Mouse (Mus musculus) forebrain, embryonic 15.5 days (tissue): ENCODE data around the gene Tpcn2. TPM values are rescaled to one million over a fixed set of nuclear protein-coding genes. Genes with fewer than 3 reads are reported as not detected.

Experiments used
- ATAC-seq: fragments of 200-750 bp; cut with Nextera tagmentation; replicated peaks from 2 replicates; pipeline ENCODE4 v1.8.0; 2017; ENCODE audit warnings: mild to moderate bottlenecking, moderate TSS enrichment, moderate library complexity
- H3K27ac ChIP-seq: fragments of 300-500 bp; sonication (generic); replicated peaks from 2 replicates; pipeline ENCODE4 v1.5.1; 2015; ENCODE audit warnings: mild to moderate bottlenecking, inconsistent platforms
- H3K27me3 ChIP-seq: fragments of 300-500 bp; sonication (generic); 2 replicates; pipeline ENCODE4 v1.6.1; 2015; ENCODE audit warnings: inconsistent platforms
- H3K36me3 ChIP-seq: fragments of 300-500 bp; sonication (generic); 2 replicates; pipeline ENCODE4 v1.6.1; 2015; ENCODE audit warnings: mild to moderate bottlenecking, inconsistent platforms
- H3K4me1 ChIP-seq: fragments of 300-500 bp; sonication (generic); 2 replicates; pipeline ENCODE4 v1.6.1; 2015; ENCODE audit warnings: inconsistent platforms
- H3K4me2 ChIP-seq: fragments of 300-500 bp; sonication (generic); replicated peaks from 2 replicates; pipeline ENCODE4 v1.6.1; 2015; ENCODE audit warnings: mild to moderate bottlenecking, inconsistent platforms
- H3K4me3 ChIP-seq: fragments of 300-500 bp; sonication (generic); 2 replicates; pipeline ENCODE4 v1.5.1; 2015; ENCODE audit warnings: mild to moderate bottlenecking, inconsistent platforms
- H3K9ac ChIP-seq: fragments of 300-500 bp; sonication (generic); replicated peaks from 2 replicates; pipeline ENCODE4 v1.6.1; 2015; ENCODE audit warnings: mild to moderate bottlenecking, inconsistent platforms
- H3K9me3 ChIP-seq: fragments of 300-500 bp; sonication (generic); 2 replicates; pipeline ENCODE4 v1.6.1; 2016; ENCODE audit warnings: inconsistent platforms
- WGBS: fragments of 180-500 bp; shearing (Covaris S2); methylation state at CpG from one replicate; pipeline ENCODE4 v1.1.7; 2015; ENCODE audit warnings: mixed read lengths; 5-methylcytosine and 5-hydroxymethylcytosine counted together
- polyA plus RNA-seq: library from polyadenylated mRNA; unstranded; fragments of >200 nt; fragmentation: Nextera tagmentation; extraction: Ambion mirVana; gene quantifications from 2 replicates; pipeline ENCODE4 v1.2.1, GENCODE M21; 2015

The Tpcn2 gene
- polyA plus RNA-seq, 1 experiment from 2014 or later, result 2.9 TPM

GRCm38 (mm10) chr7:145231659-145232058 is 52.2 kb downstream of the Tpcn2 start:
- Histone ChIP-seq H3K27me3 (no peaks in the 10 kb centered on the region), H3K27ac (no peak overlapping the region), H3K9me3 (no peaks in the 10 kb centered on the region), H3K4me1 (no peaks in the 10 kb centered on the region; the same call in 1 of the 2 replicates), H3K4me2 (no peak overlapping the region), H3K9ac (no peak overlapping the region), H3K4me3 (no peak overlapping the region), H3K36me3 (no peaks in the 10 kb centered on the region)
- no peak for ATAC-seq
- 74% methylated on average over 9 of the region's 9 CpGs for WGBS

- Histone ChIP-seq H3K4me2 (no peak overlapping the region), H3K9me3 (no peaks in the 10 kb centered on the region), H3K36me3 (no peaks in the 10 kb centered on the region), H3K9ac (no peak overlapping the region), H3K4me3 (no peak overlapping the region), H3K4me1 (no peaks in the 10 kb centered on the region; the same call in 1 of the 2 replicates), H3K27me3 (no peaks in the 10 kb centered on the region), H3K27ac (no peak overlapping the region)
- no peak for ATAC-seq
- WGBS, result 91% methylated on average over 6 of the region's 6 CpGs
Measured at GRCm38 (mm10) chr7:145226641-145227040, 57.2 kb downstream of the Tpcn2 start.

GRCm38 (mm10) chr7:145225626-145226025 is 58.2 kb downstream of the Tpcn2 start:
- no peaks in the 10 kb centered on the region for H3K36me3 ChIP-seq
- WGBS, result 91% methylated on average over 6 of the region's 6 CpGs
- H3K27ac ChIP-seq, result no peak overlapping the region
- no peaks in the 10 kb centered on the region for H3K27me3 ChIP-seq
- H3K9me3 ChIP-seq, result no peaks in the 10 kb centered on the region
- H3K4me3 ChIP-seq, result no peak overlapping the region
- H3K9ac ChIP-seq, result no peak overlapping the region
- ATAC-seq, result no peak
- H3K4me2 ChIP-seq, result no peak overlapping the region
- H3K4me1 ChIP-seq, result no peaks in the 10 kb centered on the region

- WGBS, result 30% methylated on average over 2 of the region's 2 CpGs
Measured at GRCm38 (mm10) chr7:145221841-145222689, 61.7 kb downstream of the Tpcn2 start.

GRCm38 (mm10) chr7:145221346-145221745 is 62.5 kb downstream of the Tpcn2 start:
- H3K36me3 ChIP-seq, result no peaks in the 10 kb centered on the region
- no peak for ATAC-seq
- no peaks in the 10 kb centered on the region for H3K27me3 ChIP-seq
- WGBS, result 81% methylated on average over 2 of the region's 2 CpGs
- H3K27ac ChIP-seq, result no peak overlapping the region
- no peaks in the 10 kb centered on the region for H3K9me3 ChIP-seq
- no peak overlapping the region for H3K4me3 ChIP-seq
- no peak overlapping the region for H3K9ac ChIP-seq
- H3K4me1 ChIP-seq, result no peaks in the 10 kb centered on the region
- H3K4me2 ChIP-seq, result no peak overlapping the region

More at GRCm38 (mm10) chr7:145221841-145222689, 61.7 kb downstream of the Tpcn2 start:
- Histone ChIP-seq H3K27me3 (no peaks in the 10 kb centered on the region), H3K4me3 (no peak overlapping the region), H3K9me3 (no peaks in the 10 kb centered on the region), H3K27ac (no peak overlapping the region), H3K4me1 (no peaks in the 10 kb centered on the region), H3K9ac (no peak overlapping the region), H3K4me2 (no peak overlapping the region), H3K36me3 (no peaks in the 10 kb centered on the region)
- ATAC-seq, result no peak

- H3K27me3 ChIP-seq, result no peaks in the 10 kb centered on the region
- H3K4me1 ChIP-seq, result no peaks in the 10 kb centered on the region
- WGBS, result 81% methylated on average over 9 of the region's 9 CpGs
- H3K9me3 ChIP-seq, result no peaks in the 10 kb centered on the region
- no peak overlapping the region for H3K4me3 ChIP-seq
- no peaks in the 10 kb centered on the region for H3K36me3 ChIP-seq
- no peak overlapping the region for H3K4me2 ChIP-seq
- peak; percentile 24; the same call in 1 of the 2 replicates for ATAC-seq
- no peak overlapping the region for H3K27ac ChIP-seq
- no peak overlapping the region for H3K9ac ChIP-seq
Measured at GRCm38 (mm10) chr7:145219420-145219831, 64.4 kb downstream of the Tpcn2 start.

- Histone ChIP-seq H3K9ac (no peak overlapping the region), H3K4me3 (no peak overlapping the region), H3K4me1 (peaks cover 8% of the 10 kb centered on the region), H3K36me3 (no peaks in the 10 kb centered on the region), H3K4me2 (no peak overlapping the region), H3K9me3 (no peaks in the 10 kb centered on the region), H3K27me3 (no peaks in the 10 kb centered on the region), H3K27ac (no peak overlapping the region)
- 72% methylated on average over 1 of the region's 1 CpGs for WGBS
- ATAC-seq, result no peak
Measured at GRCm38 (mm10) chr7:145216591-145216990, 67.2 kb downstream of the Tpcn2 start.

- Histone ChIP-seq H3K9me3 (no peaks in the 10 kb centered on the region), H3K9ac (no peak overlapping the region), H3K4me1 (peaks cover 16% of the 10 kb centered on the region), H3K36me3 (no peaks in the 10 kb centered on the region), H3K4me3 (no peak overlapping the region), H3K27me3 (no peaks in the 10 kb centered on the region), H3K27ac (no peak overlapping the region), H3K4me2 (no peak overlapping the region)
- 85% methylated on average over 4 of the region's 4 CpGs for WGBS
- ATAC-seq, result no peak
Measured at GRCm38 (mm10) chr7:145215476-145215875, 68.3 kb downstream of the Tpcn2 start.

- 6% methylated on average over 14 of the region's 14 CpGs for WGBS
- H3K4me3 ChIP-seq, result no peak overlapping the region
- no peaks in the 10 kb centered on the region for H3K36me3 ChIP-seq
- peaks cover 20% of the 10 kb centered on the region for H3K4me1 ChIP-seq
- peak overlapping the region; percentile 73 for H3K27ac ChIP-seq
- H3K9ac ChIP-seq, result no peak overlapping the region
- no peaks in the 10 kb centered on the region for H3K9me3 ChIP-seq
- ATAC-seq, result peak; percentile 74
- no peak overlapping the region for H3K4me2 ChIP-seq
- H3K27me3 ChIP-seq, result no peaks in the 10 kb centered on the region
Measured at GRCm38 (mm10) chr7:145211680-145212659, 71.8 kb downstream of the Tpcn2 start.

- H3K27ac ChIP-seq, result no peak overlapping the region
- H3K27me3 ChIP-seq, result no peaks in the 10 kb centered on the region
- H3K36me3 ChIP-seq, result no peaks in the 10 kb centered on the region
- no peak overlapping the region for H3K4me2 ChIP-seq
- no peak overlapping the region for H3K9ac ChIP-seq
- no peak overlapping the region for H3K4me3 ChIP-seq
- ATAC-seq, result no peak
- H3K4me1 ChIP-seq, result peaks cover 34% of the 10 kb centered on the region
- 64% methylated on average over 4 of the region's 4 CpGs for WGBS
- no peaks in the 10 kb centered on the region for H3K9me3 ChIP-seq
Measured at GRCm38 (mm10) chr7:145210477-145211070, 73.2 kb downstream of the Tpcn2 start.

- Histone ChIP-seq H3K4me1 (peaks cover 34% of the 10 kb centered on the region), H3K27ac (peak within 1 kb of the TSS; percentile 91)
Measured at GRCm38 (mm10) chr7:145208006-145208405, 75.8 kb downstream of the Tpcn2 start, which contains the start of gene 1810010D01Rik. Gene 1810010D01Rik, minus strand, starts transcription at chr7:145208119.

More at GRCm38 (mm10) chr7:145208006-145208405, 75.8 kb downstream of the Tpcn2 start, which contains the start of gene 1810010D01Rik:
- no peaks in the 10 kb centered on the region for H3K36me3 ChIP-seq
- no peaks in the 10 kb centered on the region for H3K27me3 ChIP-seq
- no peak within 1 kb of the TSS for H3K9ac ChIP-seq
- no peak for ATAC-seq
- 89% methylated on average over 4 of the region's 4 CpGs for WGBS
- H3K4me2 ChIP-seq, result no peak within 1 kb of the TSS
- H3K9me3 ChIP-seq, result no peaks in the 10 kb centered on the region
- no peak within 1 kb of the TSS for H3K4me3 ChIP-seq
